Mouse (Mus musculus) embryonic stem cell, embryonic (primary cell): Measurements from ENCODE around the gene Tyms.
"Not testable (repeated sequence)": the region's sequence is repeated elsewhere in the genome, so short reads cannot be mapped to it uniquely, and the experiment has no call there.

Source experiments
- CTCF ChIA-PET, 4 experiments: fragments of 300-600 bp in 2 of 4; fragments of 350-600 bp in 2 of 4; sonication (Branson Sonifier 250); formaldehyde crosslinking; loops; one replicate each; lab custom pipeline; 2022; ENCODE audit warnings: inconsistent platforms in 2 of 4; lab: Charles Lee
- POLR2A ChIA-PET, 4 experiments: fragments of 300-600 bp in 2 of 4; fragments of 350-600 bp in 2 of 4; sonication (Branson Sonifier 250); formaldehyde crosslinking; loops; one replicate each; lab custom pipeline; 2022; ENCODE audit warnings: antibody characterized with exemption in 4 of 4, inconsistent platforms in 1 of 4; lab: Charles Lee

Gene Tyms

DNA sequence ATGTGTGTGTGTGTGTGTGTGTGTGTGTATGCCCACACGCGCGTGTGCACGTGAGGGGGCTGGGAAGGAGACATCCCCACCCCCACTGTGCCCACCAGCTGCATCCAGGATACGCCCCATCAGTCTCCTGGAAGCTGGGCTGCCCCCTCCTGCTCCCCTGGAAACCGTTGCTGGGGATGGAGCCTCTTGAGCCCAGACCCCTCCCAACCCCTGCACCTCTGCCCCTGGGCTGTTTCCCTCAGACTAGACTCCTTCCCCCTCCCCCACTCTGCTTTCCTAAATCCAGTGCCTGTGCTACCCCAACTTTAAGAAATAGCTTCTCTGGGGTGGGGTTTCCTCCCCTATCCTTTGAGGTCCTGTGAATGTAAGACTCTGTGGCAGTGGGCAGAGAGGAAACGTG lies 33.8 kb upstream of the Tyms start:
- POLR2A ChIA-PET: interaction anchor here in 3 of 4 experiments (0.7 to 1.2 kb wide), 9 partner anchors 9 to 843 kb away, joined by 3 to 4 read pairs (median 3); partner anchors contain the start of genes Agbl5 (in 1 of the 3) and Tyms (in 1 of the 3)
- CTCF ChIA-PET: interaction anchor here in 1 of 4 experiments (0.7 kb wide), 1 partner anchor 282 kb away, joined by 3 read pairs; no protein-coding TSS in a partner anchor

DNA sequence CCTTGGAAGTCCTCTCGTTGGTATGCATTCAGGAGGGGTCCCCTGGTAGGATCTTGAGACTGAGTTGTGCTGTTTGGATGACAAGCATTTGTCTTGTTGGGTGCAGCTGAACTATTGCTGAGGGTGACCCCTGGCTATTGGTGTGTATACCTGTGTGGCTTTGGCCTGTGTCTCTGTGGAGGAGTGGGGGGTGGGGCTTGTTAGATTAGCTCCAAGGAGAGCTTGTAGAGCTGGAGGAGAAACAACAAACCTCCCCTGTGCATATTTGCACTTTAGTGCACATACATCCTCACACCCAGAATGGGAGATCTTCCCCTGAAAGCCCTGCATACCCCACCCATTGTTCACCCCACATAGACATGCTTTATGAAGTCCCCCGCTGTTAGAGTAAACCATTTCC lies 33.3 kb upstream of the Tyms start:
- POLR2A ChIA-PET: interaction anchor here in 2 of 4 experiments (0.7 to 1.2 kb wide), 6 partner anchors 33 to 782 kb away, joined by 3 to 4 read pairs (median 3); partner anchors contain the start of genes Agbl5 (in 1 of the 2) and Tyms (in 1 of the 2)
- CTCF ChIA-PET: no interaction called here

DNA sequence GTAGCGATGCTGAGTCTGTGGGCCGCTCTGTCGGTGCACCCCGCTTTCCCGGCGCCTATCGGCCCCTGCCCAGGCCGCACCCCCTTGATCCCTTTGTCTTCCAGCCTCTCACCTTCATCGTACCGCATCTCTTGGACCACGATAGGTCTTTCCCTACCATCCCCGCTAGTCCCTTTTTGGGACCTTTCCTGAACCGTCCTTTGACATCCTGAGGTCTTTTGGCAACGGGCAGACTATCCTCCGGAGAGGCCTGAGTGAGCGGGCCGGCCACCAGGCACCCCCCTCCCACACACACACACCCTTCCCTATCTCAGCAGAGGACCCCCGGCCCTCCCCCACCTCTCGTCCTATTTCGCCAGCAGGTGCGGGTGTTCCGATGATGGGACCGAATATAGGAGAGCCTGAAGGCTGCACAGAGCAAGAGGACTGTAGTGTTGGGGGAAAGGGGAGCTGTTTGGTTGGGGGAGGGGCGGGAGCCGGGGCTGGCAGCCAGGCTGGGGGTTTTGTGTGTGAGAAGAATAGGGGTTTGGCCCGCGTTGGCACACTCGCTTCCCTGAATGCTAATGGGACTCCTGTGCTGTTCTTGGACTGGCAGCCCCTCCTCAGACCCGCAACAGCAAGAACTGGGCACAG lies 32.4 kb upstream of the Tyms start, which contains the start of gene 3110082J24Rik:
Gene 3110082J24Rik, minus strand, starts transcription at position 419 of the 633 bp plus-strand sequence.
- POLR2A ChIA-PET: interaction anchor here in 3 of 4 experiments (0.6 to 2.3 kb wide), 8 partner anchors 8 to 65 kb away, joined by 3 to 12 read pairs (median 6); partner anchors contain the start of genes Hadha (in 1 of the 3) and Hadhb (in 1 of the 3)

DNA sequence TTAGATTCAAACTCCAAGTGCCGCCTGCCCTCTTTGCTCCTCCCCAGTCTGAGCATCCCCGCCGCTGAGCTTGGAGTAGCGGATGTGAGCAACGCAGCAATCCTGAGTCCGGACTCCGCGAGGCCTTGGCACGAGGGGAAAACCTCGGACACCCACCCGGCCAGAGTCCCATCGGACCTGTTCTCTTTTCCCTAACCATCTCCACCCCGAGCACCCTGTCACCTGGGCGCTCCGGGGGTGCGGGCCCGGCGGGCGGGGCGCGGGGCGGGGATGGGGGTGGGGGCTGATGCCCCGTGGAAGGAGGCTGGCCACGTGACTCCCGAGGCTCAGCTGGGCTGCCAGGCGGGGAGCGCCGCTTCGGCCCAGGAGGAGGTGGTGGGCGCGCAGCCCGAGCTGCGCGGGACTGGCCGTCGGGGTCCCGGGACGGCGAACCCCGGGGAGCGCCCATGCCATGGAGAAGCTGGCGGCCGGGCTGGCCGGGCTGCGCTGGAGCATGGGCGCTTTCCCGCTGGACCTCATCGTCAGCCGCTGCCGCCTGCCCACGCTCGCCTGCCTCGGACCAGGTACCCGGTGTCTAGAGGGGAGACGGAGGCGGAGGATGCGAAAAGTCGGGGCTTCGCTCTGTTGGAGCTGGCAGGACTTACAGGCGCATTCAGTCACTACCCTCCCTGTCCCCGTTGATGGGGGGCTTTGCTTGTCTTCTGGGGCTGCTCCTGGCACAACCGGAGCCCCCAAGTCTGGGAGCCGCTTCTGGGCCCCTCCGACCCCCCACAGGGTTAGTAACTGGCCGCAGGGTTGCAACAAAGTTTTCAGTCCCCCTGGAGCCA lies 31.6 kb upstream of the Tyms start, which contains the start of gene Garem2:
Gene Garem2, plus strand, starts transcription at position 321 of the 827 bp plus-strand sequence.
- POLR2A ChIA-PET: interaction anchor here in 3 of 4 experiments (0.6 to 2.3 kb wide), 14 partner anchors 9 to 535 kb away, joined by 3 to 12 read pairs (median 5); partner anchors contain the start of genes Hadha (in 1 of the 3) and Hadhb (in 1 of the 3)

More for the DNA sequence above, 32.4 kb upstream of the Tyms start, which contains the start of gene 3110082J24Rik:
- CTCF ChIA-PET: interaction anchor here (0.6 to 2.4 kb wide), 10 partner anchors 8 to 237 kb away, joined by 3 to 31 read pairs (median 5); partner anchors contain the start of gene Adgrf3 (in 1 of the 4)

DNA sequence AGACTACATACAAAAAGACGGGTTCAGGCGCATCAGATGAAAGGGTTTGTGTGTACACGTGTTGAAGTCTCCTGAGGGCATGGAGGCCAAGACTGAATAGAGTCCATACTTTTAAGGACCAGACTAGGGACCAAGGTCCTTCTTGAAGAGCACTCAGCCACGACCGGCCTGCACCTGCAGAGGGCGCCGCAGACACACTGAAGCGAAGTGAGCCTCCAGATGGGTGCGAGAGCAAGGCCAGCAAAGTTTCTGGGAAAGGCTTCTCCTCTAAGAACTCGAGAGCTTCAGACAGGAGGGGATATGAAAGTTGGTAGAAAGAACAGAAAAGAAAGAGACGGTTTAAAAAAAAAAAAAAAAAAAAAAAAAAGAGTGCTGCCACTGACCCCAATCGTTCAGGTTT lies 30.9 kb upstream of the Tyms start:
- CTCF ChIA-PET: interaction anchor here (0.5 to 2.4 kb wide), 18 partner anchors 9 to 406 kb away, joined by 3 to 31 read pairs (median 3); partner anchors contain the start of genes Adgrf3 (in 1 of the 4) and Selenoi (in 1 of the 4)
- POLR2A ChIA-PET: interaction anchor here in 3 of 4 experiments (0.6 to 2.3 kb wide), 13 partner anchors 10 to 535 kb away, joined by 3 to 12 read pairs (median 5); partner anchors contain the start of genes Hadha (in 1 of the 3) and Hadhb (in 1 of the 3)

More for the DNA sequence above, 31.6 kb upstream of the Tyms start, which contains the start of gene Garem2:
- CTCF ChIA-PET: interaction anchor here (0.5 to 2.4 kb wide), 19 partner anchors 8 to 406 kb away, joined by 3 to 31 read pairs (median 3); partner anchors contain the start of genes Adgrf3 (in 1 of the 4) and Selenoi (in 1 of the 4)

DNA sequence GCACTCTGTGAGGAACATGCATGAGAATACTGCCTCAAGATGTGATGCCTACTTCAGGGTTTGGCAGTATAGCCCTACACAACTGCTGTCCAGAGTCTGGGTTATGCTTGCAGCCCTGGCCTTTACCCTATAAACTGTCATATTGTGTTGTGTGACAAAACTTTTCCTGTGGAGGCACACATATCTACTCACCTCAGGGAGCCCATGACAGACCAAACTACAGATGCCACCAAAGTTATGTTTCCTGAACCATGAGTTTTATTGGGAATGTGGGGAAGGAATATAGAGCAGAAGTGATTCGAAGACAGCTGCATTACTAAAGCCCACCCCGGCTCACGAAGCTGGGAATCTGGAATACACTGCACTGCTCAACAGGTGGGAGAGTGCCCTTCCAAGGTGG lies 29.9 kb upstream of the Tyms start:
- POLR2A ChIA-PET: no interaction called here

GRCm38 (mm10) chr5:30098260-30098659 lies 24.8 kb upstream of the Tyms start:
- POLR2A ChIA-PET: no interaction called here
- CTCF ChIA-PET: no interaction called here

More for the DNA sequence above, 29.9 kb upstream of the Tyms start:
- CTCF ChIA-PET: interaction anchor here in 2 of 4 experiments (1.5 to 2.4 kb wide), 2 partner anchors 10 to 11 kb away, joined by 4 to 31 read pairs; no protein-coding TSS in a partner anchor

DNA sequence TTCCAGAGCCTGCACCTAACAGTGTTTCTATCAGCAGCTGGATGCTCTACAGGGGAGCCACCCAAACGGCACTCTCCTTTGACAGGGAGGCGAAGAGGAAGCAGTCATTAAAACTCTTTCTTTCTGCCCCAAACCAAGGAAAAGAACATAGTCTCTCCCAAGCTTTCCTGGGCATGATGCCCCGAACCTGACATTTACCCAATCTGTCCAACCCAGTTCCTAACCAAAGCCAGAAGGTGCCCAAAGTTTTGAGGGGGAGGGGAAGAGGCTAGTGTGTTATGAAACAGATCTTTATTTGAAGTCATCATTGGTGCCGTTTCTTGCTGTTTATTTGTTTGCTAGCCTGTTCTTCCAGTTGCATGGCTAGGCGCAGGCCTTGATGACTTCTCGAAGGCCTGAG lies 22.3 kb upstream of the Tyms start:
- ChIA-PET CTCF (interaction anchor here in 1 of 4 experiments (1.8 kb wide), 1 partner anchor 9 kb away, joined by 4 read pairs; the partner anchor contains the start of gene Garem2), POLR2A (no interaction called here)

DNA sequence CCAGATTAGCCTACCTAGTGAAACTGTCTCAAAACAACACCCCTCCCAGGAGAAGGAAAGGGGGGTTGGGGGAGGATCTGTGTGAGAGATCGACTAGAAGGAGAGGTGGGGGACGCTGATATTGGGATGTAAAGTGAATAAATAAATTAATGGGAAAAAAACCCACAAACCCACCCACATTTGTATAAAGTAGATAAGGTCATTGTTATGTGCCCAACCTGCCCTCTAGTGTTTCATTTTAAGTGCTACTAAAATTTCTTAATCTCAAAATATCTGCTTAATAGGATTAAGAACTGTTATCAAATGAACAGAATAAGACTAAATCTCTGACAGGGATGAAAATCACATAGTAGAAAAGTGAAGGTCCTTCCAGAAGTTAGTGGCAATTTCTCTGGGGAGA lies 21.0 kb upstream of the Tyms start:
- POLR2A ChIA-PET: no interaction called here
- CTCF ChIA-PET: interaction anchor here in 1 of 4 experiments (1.8 kb wide), 1 partner anchor 11 kb away, joined by 4 read pairs; the partner anchor contains the start of gene Garem2

- POLR2A ChIA-PET: interaction anchor here in 3 of 4 experiments (0.6 to 2.3 kb wide), 8 partner anchors 13 to 373 kb away, joined by 3 to 10 read pairs (median 4); partner anchors contain the start of genes Tyms (in 2 of the 3), 3110082J24Rik (in 1 of the 3) and Garem2 (in 1 of the 3)
- CTCF ChIA-PET: interaction anchor here in 2 of 4 experiments (0.7 to 1.6 kb wide), 2 partner anchors 12 to 13 kb away, joined by 4 to 8 read pairs; partner anchors contain the start of genes 3110082J24Rik (in 1 of the 2) and Garem2 (in 1 of the 2)
These were observed 19.3 kb upstream of the Tyms start for GRCm38 (mm10) chr5:30092701-30093100.

DNA sequence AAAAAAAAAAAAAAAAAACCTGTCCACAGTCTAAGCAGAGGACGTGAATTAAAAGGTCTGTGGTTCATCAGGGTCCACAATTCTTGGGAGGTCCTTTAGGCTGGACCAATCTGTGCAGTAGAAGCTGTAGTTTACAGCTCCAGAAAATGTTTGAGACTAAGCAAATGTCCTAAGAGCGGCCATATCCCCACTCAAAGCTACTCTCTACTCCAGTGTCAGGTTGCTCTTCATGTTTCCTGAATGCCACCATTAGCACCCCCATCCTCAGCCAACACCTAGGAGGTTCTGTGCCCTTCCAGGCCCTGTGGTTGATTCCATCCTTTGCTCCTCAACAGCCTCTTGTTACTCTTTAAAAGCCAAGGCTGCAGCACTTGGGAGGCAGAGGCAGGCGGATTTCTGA lies 1.0 kb downstream of the Tyms start:
- ChIA-PET POLR2A (interaction anchor here (0.6 to 4.2 kb wide), 29 partner anchors 8 to 422 kb away, joined by 3 to 51 read pairs (median 4); partner anchors contain the start of genes Garem2 (in 2 of the 4), Hadha (in 2 of the 4), Hadhb (in 2 of the 4) and 3110082J24Rik (in 1 of the 4)), CTCF (interaction anchor here in 3 of 4 experiments (0.6 to 2.3 kb wide), 5 partner anchors 32 to 248 kb away, joined by 3 to 6 read pairs (median 3); partner anchors contain the start of gene Garem2 (in 1 of the 3))

DNA sequence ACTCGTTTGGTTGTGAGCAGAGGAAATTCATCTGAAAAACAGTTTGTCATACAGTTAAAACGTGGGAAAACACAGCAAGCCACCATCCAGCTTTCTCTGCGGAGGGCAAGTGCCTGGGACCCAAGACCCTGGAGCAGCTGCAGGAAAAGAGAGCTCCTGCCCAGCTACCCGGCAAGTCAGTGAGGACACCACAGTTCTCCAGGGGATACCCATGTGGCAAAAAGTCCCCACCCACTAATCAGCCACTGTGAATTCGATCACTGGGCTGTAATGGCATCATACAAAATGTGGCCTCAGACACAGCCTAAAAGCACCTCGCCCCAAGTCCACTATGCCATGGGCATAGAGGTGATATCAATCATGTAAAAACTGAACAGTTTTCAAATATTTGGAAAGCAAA lies 1.7 kb downstream of the Tyms start:
- ChIA-PET CTCF (interaction anchor here in 1 of 4 experiments (0.6 to 2.3 kb wide), 2 partner anchors 33 to 43 kb away, joined by 3 to 6 read pairs; partner anchors contain the start of gene Garem2), POLR2A (interaction anchor here (0.7 to 4.2 kb wide), 14 partner anchors 7 to 422 kb away, joined by 3 to 51 read pairs (median 4); partner anchors contain the start of genes Garem2 (in 2 of the 4) and 3110082J24Rik (in 1 of the 4))

DNA sequence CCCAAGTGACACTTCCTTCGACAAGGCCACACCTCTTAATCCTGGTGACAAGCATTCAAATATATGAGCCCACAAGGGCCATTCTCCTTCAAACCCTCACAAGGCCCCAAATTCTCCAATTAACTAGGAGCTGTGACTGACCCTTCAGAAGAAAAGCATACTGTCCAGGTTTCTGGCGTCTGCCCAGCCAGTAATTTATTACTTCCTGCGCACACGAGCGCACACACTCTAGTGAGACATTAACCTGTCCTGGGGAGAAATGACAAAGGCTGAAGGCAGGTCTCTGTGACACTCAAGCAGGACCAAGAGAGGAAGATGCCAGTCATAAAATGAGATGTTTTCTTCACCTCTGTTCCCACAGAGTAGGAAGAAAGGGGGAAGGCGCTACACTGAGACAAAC lies 5.7 kb downstream of the Tyms start:
- ChIA-PET CTCF (no interaction called here), POLR2A (interaction anchor here in 2 of 4 experiments (1.0 to 1.2 kb wide), 2 partner anchors 9 to 152 kb away, joined by 3 read pairs; no protein-coding TSS in a partner anchor)

- POLR2A ChIA-PET: interaction anchor here (0.6 to 5.0 kb wide), 13 partner anchors 9 to 864 kb away, joined by 3 to 51 read pairs (median 4); partner anchors contain the start of genes Tyms (in 4 of the 4) and Rnf32 (in 1 of the 4)
- CTCF ChIA-PET: not testable (repeated sequence)
These were observed 13.8 kb downstream of the Tyms start for GRCm38 (mm10) chr5:30059607-30060006.

GRCm38 (mm10) chr5:30058216-30058731 lies 15.1 kb downstream of the Tyms start:
- CTCF ChIA-PET: interaction anchor here in 2 of 4 experiments (0.6 to 0.7 kb wide), 2 partner anchors 56 to 232 kb away, joined by 3 read pairs; no protein-coding TSS in a partner anchor
- POLR2A ChIA-PET: interaction anchor here (0.6 to 2.6 kb wide), 18 partner anchors 9 to 1019 kb away, joined by 3 to 25 read pairs (median 4); partner anchors contain the start of genes Tyms (in 2 of the 4) and Selenoi (in 1 of the 4)

GRCm38 (mm10) chr5:30039841-30040240 lies 33.6 kb downstream of the Tyms start:
- POLR2A ChIA-PET: interaction anchor here in 1 of 4 experiments (0.6 kb wide), 1 partner anchor 228 kb away, joined by 6 read pairs; no protein-coding TSS in a partner anchor
- CTCF ChIA-PET: not testable (repeated sequence)
